Mouse (Mus musculus): ENCODE measurements around the gene 1810062G17Rik. TPM values are rescaled to one million over a fixed set of nuclear protein-coding genes. Genes with fewer than 3 reads are reported as not detected.

The 1810062G17Rik gene
- total and polyA plus RNA-seq, 2 experiments: 0.87 to 1.7 TPM

- no peaks in the 10 kb centered on the region for H3K36me3 ChIP-seq (ENCODE audit: control insufficient read depth, insufficient read depth, low read length)
- no peak overlapping the region for H3K27ac ChIP-seq (replicated peaks; ENCODE audit: insufficient read depth, low read depth, low read length)
- no peaks in the 10 kb centered on the region for H3K27me3 ChIP-seq (ENCODE audit: control insufficient read depth, insufficient read depth, low read length)
- TF ChIP-seq CTCF (IDR thresholded peaks at IDR 0.05; ENCODE audit: low read depth, low read length): no peak
- TF ChIP-seq POLR2A (IDR thresholded peaks at IDR 0.05; ENCODE audit: extremely low read depth, insufficient read depth, low read length): no peak
- DNase-seq (ENCODE audit: extremely low read depth, low read depth, low spot score): no peak
- H3K9ac ChIP-seq (ENCODE audit: low read depth, low read length): no peak overlapping the region
- H3K4me3 ChIP-seq (ENCODE audit: insufficient read depth, low read depth, low read length): no peak overlapping the region
- H3K4me1 ChIP-seq (ENCODE audit: control insufficient read depth, insufficient read depth, low read length): peaks cover 7% of the 10 kb centered on the region
- no peaks in the 10 kb centered on the region for H3K79me2 ChIP-seq (ENCODE audit: control insufficient read depth, insufficient read depth, low read length)
- 86% methylated on average over 6 of the region's 6 CpGs for WGBS
These were observed 11.1 kb downstream of the 1810062G17Rik start for GRCm38 (mm10) chr3:36486881-36487280.

- H3K9ac ChIP-seq (ENCODE audit: low read depth, low read length): no peak overlapping the region
- no peak for DNase-seq (ENCODE audit: extremely low read depth, low read depth, low spot score)
- peaks cover under 1% of the 10 kb centered on the region for H3K4me1 ChIP-seq (ENCODE audit: control insufficient read depth, insufficient read depth, low read length)
- TF ChIP-seq CTCF (IDR thresholded peaks at IDR 0.05; ENCODE audit: low read depth, low read length) (no peak), POLR2A (IDR thresholded peaks at IDR 0.05; ENCODE audit: extremely low read depth, insufficient read depth, low read length) (no peak)
- H3K79me2 ChIP-seq (ENCODE audit: control insufficient read depth, insufficient read depth, low read length): no peaks in the 10 kb centered on the region
- no peaks in the 10 kb centered on the region for H3K27me3 ChIP-seq (ENCODE audit: control insufficient read depth, insufficient read depth, low read length)
- H3K4me3 ChIP-seq (ENCODE audit: insufficient read depth, low read depth, low read length): no peak overlapping the region
- no peaks in the 10 kb centered on the region for H3K36me3 ChIP-seq (ENCODE audit: control insufficient read depth, insufficient read depth, low read length)
- 81% methylated on average over 1 of the region's 1 CpGs for WGBS
- H3K27ac ChIP-seq (replicated peaks; ENCODE audit: insufficient read depth, low read depth, low read length): no peak overlapping the region
These were observed 12.6 kb downstream of the 1810062G17Rik start for GRCm38 (mm10) chr3:36488367-36488766.

- Histone ChIP-seq H3K27ac (replicated peaks; ENCODE audit: insufficient read depth, low read depth, low read length) (no peak overlapping the region), H3K4me1 (ENCODE audit: control insufficient read depth, insufficient read depth, low read length) (no peaks in the 10 kb centered on the region; the same call in 1 of the 2 replicates), H3K79me2 (ENCODE audit: control insufficient read depth, insufficient read depth, low read length) (no peaks in the 10 kb centered on the region), H3K9ac (ENCODE audit: low read depth, low read length) (no peak overlapping the region), H3K27me3 (ENCODE audit: control insufficient read depth, insufficient read depth, low read length) (no peaks in the 10 kb centered on the region), H3K4me3 (ENCODE audit: insufficient read depth, low read depth, low read length) (no peak overlapping the region), H3K36me3 (ENCODE audit: control insufficient read depth, insufficient read depth, low read length) (no peaks in the 10 kb centered on the region)
- WGBS: 88% methylated on average over 6 of the region's 6 CpGs
- no peak for DNase-seq (ENCODE audit: extremely low read depth, low read depth, low spot score)
- TF ChIP-seq CTCF (IDR thresholded peaks at IDR 0.05; ENCODE audit: low read depth, low read length) (no peak), POLR2A (IDR thresholded peaks at IDR 0.05; ENCODE audit: extremely low read depth, insufficient read depth, low read length) (no peak)
These were observed 13.3 kb downstream of the 1810062G17Rik start for GRCm38 (mm10) chr3:36488899-36489589.

GRCm38 (mm10) chr3:36489590-36489910 lies 13.8 kb downstream of the 1810062G17Rik start:
- H3K27ac ChIP-seq (replicated peaks; ENCODE audit: insufficient read depth, low read depth, low read length): no peak overlapping the region
- 97% methylated on average over 1 of the region's 1 CpGs for WGBS
- TF ChIP-seq POLR2A (IDR thresholded peaks at IDR 0.05; ENCODE audit: extremely low read depth, insufficient read depth, low read length) (no peak), CTCF (IDR thresholded peaks at IDR 0.05; ENCODE audit: low read depth, low read length) (no peak)
- no peaks in the 10 kb centered on the region for H3K27me3 ChIP-seq (ENCODE audit: control insufficient read depth, insufficient read depth, low read length)
- no peaks in the 10 kb centered on the region; the same call in 1 of the 2 replicates for H3K4me1 ChIP-seq (ENCODE audit: control insufficient read depth, insufficient read depth, low read length)
- no peak for DNase-seq (ENCODE audit: extremely low read depth, low read depth, low spot score)
- no peak overlapping the region for H3K4me3 ChIP-seq (ENCODE audit: insufficient read depth, low read depth, low read length)
- H3K79me2 ChIP-seq (ENCODE audit: control insufficient read depth, insufficient read depth, low read length): no peaks in the 10 kb centered on the region
- no peaks in the 10 kb centered on the region for H3K36me3 ChIP-seq (ENCODE audit: control insufficient read depth, insufficient read depth, low read length)
- no peak overlapping the region for H3K9ac ChIP-seq (ENCODE audit: low read depth, low read length)

GRCm38 (mm10) chr3:36491535-36491934 lies 15.8 kb downstream of the 1810062G17Rik start:
- H3K4me3 ChIP-seq (ENCODE audit: insufficient read depth, low read depth, low read length): no peak overlapping the region
- no peaks in the 10 kb centered on the region for H3K79me2 ChIP-seq (ENCODE audit: control insufficient read depth, insufficient read depth, low read length)
- no peaks in the 10 kb centered on the region for H3K27me3 ChIP-seq (ENCODE audit: control insufficient read depth, insufficient read depth, low read length)
- no peak overlapping the region for H3K9ac ChIP-seq (ENCODE audit: low read depth, low read length)
- H3K4me1 ChIP-seq (ENCODE audit: control insufficient read depth, insufficient read depth, low read length): no peaks in the 10 kb centered on the region; the same call in 1 of the 2 replicates
- H3K36me3 ChIP-seq (ENCODE audit: control insufficient read depth, insufficient read depth, low read length): no peaks in the 10 kb centered on the region
- WGBS: 82% methylated on average over 5 of the region's 5 CpGs
- no peak overlapping the region for H3K27ac ChIP-seq (replicated peaks; ENCODE audit: insufficient read depth, low read depth, low read length)
- no peak for TF ChIP-seq CTCF (IDR thresholded peaks at IDR 0.05; ENCODE audit: low read depth, low read length)
- TF ChIP-seq POLR2A (IDR thresholded peaks at IDR 0.05; ENCODE audit: extremely low read depth, insufficient read depth, low read length): no peak
- DNase-seq (ENCODE audit: extremely low read depth, low read depth, low spot score): no peak

- no peak for DNase-seq (ENCODE audit: extremely low read depth, low read depth, low spot score)
- H3K36me3 ChIP-seq (ENCODE audit: control insufficient read depth, insufficient read depth, low read length): no peaks in the 10 kb centered on the region
- 91% methylated on average over 9 of the region's 9 CpGs for WGBS
- H3K4me3 ChIP-seq (ENCODE audit: insufficient read depth, low read depth, low read length): no peak overlapping the region
- TF ChIP-seq CTCF (IDR thresholded peaks at IDR 0.05; ENCODE audit: low read depth, low read length) (no peak), POLR2A (IDR thresholded peaks at IDR 0.05; ENCODE audit: extremely low read depth, insufficient read depth, low read length) (no peak)
- H3K27me3 ChIP-seq (ENCODE audit: control insufficient read depth, insufficient read depth, low read length): no peaks in the 10 kb centered on the region
- H3K27ac ChIP-seq (replicated peaks; ENCODE audit: insufficient read depth, low read depth, low read length): no peak overlapping the region
- no peak overlapping the region for H3K9ac ChIP-seq (ENCODE audit: low read depth, low read length)
- no peaks in the 10 kb centered on the region; the same call in 1 of the 2 replicates for H3K4me1 ChIP-seq (ENCODE audit: control insufficient read depth, insufficient read depth, low read length)
- no peaks in the 10 kb centered on the region for H3K79me2 ChIP-seq (ENCODE audit: control insufficient read depth, insufficient read depth, low read length)
These were observed 17.1 kb downstream of the 1810062G17Rik start for GRCm38 (mm10) chr3:36492716-36493391.

Data from liver, adult 2 months (tissue).